Mouse (Mus musculus) midbrain, embryonic 10.5 days (tissue): ENCODE results near the gene Arrdc3. TPM values are rescaled to one million over a fixed set of nuclear protein-coding genes. Genes with fewer than 3 reads are reported as not detected.

Experiments used
- DNase-seq: peaks from one replicate; pipeline ENCODE4 v3.0.0-alpha.2; 2017; ENCODE audit warnings: low spot score
- H3K27ac ChIP-seq: fragments of 300-500 bp; sonication (generic); replicated peaks from 2 replicates; pipeline ENCODE4 v1.5.1; 2016; ENCODE audit warnings: mild to moderate bottlenecking
- H3K27me3 ChIP-seq: fragments of 300-500 bp; sonication (generic); 2 replicates; pipeline ENCODE4 v1.6.1; 2016; ENCODE audit warnings: low read depth, mild to moderate bottlenecking; ENCODE audit not compliant: poor library complexity, severe bottlenecking
- H3K36me3 ChIP-seq: fragments of 300-500 bp; sonication (generic); 2 replicates; pipeline ENCODE4 v1.6.1; 2016; ENCODE audit warnings: mild to moderate bottlenecking, moderate library complexity
- H3K4me1 ChIP-seq: fragments of 300-500 bp; sonication (generic); 2 replicates; pipeline ENCODE4 v1.6.1; 2016
- H3K4me3 ChIP-seq: fragments of 300-500 bp; sonication (generic); 2 replicates; pipeline ENCODE4 v1.5.1; 2016; ENCODE audit warnings: mild to moderate bottlenecking, moderate library complexity
- H3K9me3 ChIP-seq: fragments of 300-500 bp; sonication (generic); replicated peaks from 2 replicates; pipeline ENCODE4 v1.6.1; 2016; ENCODE audit warnings: mild to moderate bottlenecking
- WGBS: fragments of 180-500 bp; shearing (Covaris S2); methylation state at CpG from one replicate; pipeline ENCODE4 v1.1.7; 2016; 5-methylcytosine and 5-hydroxymethylcytosine counted together
- polyA plus RNA-seq: library from polyadenylated mRNA; unstranded; fragments of >200 nt; fragmentation: Nextera tagmentation; extraction: Ambion mirVana; gene quantifications from 2 replicates; pipeline ENCODE4 v1.2.1, GENCODE M21; 2016

The Arrdc3 gene
- 40.0 and 47.5 TPM in 2 replicates for polyA plus RNA-seq

GRCm38 (mm10) chr13:80883190-80883589, at the start of gene Arrdc3:
TSS of gene Arrdc3 (plus strand) at chr13:80883384.
- H3K9me3 ChIP-seq = no peaks in the 10 kb centered on the region
- H3K27ac ChIP-seq = peak within 1 kb of the TSS; percentile 99
- under 1% methylated on average over 31 of the region's 31 CpGs for WGBS
- H3K4me1 ChIP-seq = peaks cover 12% of the 10 kb centered on the region
- H3K36me3 ChIP-seq = peaks cover 8% of the 10 kb centered on the region
- peak; percentile 94 for DNase-seq
- no peaks in the 10 kb centered on the region for H3K27me3 ChIP-seq
- H3K4me3 ChIP-seq = peak within 1 kb of the TSS; percentile 70

GRCm38 (mm10) chr13:80862215-80862614, 21.0 kb upstream of the Arrdc3 start:
- Histone ChIP-seq H3K9me3 (no peaks in the 10 kb centered on the region), H3K4me1 (no peaks in the 10 kb centered on the region), H3K27me3 (no peaks in the 10 kb centered on the region), H3K4me3 (no peak overlapping the region), H3K27ac (no peak overlapping the region), H3K36me3 (no peaks in the 10 kb centered on the region)
- DNase-seq = peak; percentile 56
- WGBS = 12% methylated on average over 5 of the region's 5 CpGs

DNA sequence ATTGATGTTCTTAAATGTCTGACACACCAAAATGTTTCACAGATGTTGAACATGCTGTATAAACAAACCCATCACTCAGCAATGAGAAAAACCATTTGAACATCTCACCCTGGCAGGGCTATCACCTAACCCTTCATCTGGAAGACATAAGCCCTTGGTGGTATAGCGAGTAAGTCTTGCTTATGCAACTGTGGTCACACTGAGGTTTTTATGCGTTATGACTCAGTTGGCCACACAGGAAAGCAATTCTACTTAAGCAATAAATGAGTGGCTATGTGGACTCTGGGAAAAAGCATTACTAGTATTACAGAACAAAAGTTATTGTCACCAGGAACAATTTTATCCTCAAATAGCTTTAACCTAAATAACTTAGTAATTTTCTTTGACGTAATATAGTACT, 19.0 kb upstream of the Arrdc3 start:
- no peaks in the 10 kb centered on the region for H3K4me1 ChIP-seq
- 82% methylated on average over 3 of the region's 3 CpGs for WGBS
- no peaks in the 10 kb centered on the region for H3K36me3 ChIP-seq
- H3K9me3 ChIP-seq = no peaks in the 10 kb centered on the region
- H3K27me3 ChIP-seq = no peaks in the 10 kb centered on the region
- no peak overlapping the region for H3K27ac ChIP-seq
- DNase-seq = no peak
- no peak overlapping the region for H3K4me3 ChIP-seq

DNA sequence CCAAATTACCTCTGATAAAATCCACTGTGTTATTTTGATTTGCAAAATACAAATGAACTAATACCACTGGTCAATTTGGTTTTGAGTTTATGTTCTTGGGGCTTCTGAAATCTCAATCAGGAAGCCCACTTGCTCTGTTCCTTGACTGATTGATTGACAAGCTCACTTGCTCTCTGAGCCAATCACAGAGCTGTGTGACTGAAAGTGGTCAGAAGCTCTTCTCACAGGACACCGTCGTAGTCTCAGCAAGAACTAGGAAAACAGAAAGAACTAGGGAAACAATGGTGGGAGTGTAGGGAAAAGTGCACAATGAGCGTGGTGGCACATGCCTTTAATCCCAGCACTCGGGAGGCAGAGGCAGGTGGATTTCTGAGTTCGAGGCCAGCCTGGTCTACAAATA, 8.1 kb upstream of the Arrdc3 start:
- 90% methylated on average over 5 of the region's 5 CpGs for WGBS
- no peaks in the 10 kb centered on the region for H3K4me1 ChIP-seq
- H3K9me3 ChIP-seq = no peaks in the 10 kb centered on the region

GRCm38 (mm10) chr13:80880756-80881155, 2.4 kb upstream of the Arrdc3 start:
- no peak overlapping the region for H3K4me3 ChIP-seq
- H3K9me3 ChIP-seq = no peaks in the 10 kb centered on the region
- no peaks in the 10 kb centered on the region for H3K27me3 ChIP-seq
- H3K27ac ChIP-seq = no peak overlapping the region
- no peak for DNase-seq
- 82% methylated on average over 4 of the region's 4 CpGs for WGBS
- H3K4me1 ChIP-seq = peaks cover 9% of the 10 kb centered on the region
- H3K36me3 ChIP-seq = no peaks in the 10 kb centered on the region

More for the DNA sequence above, 8.1 kb upstream of the Arrdc3 start:
- no peaks in the 10 kb centered on the region for H3K36me3 ChIP-seq
- H3K27me3 ChIP-seq = no peaks in the 10 kb centered on the region
- no peak for DNase-seq
- no peak overlapping the region for H3K4me3 ChIP-seq
- H3K27ac ChIP-seq = no peak overlapping the region

GRCm38 (mm10) chr13:80881722-80882500, 1.3 kb upstream of the Arrdc3 start:
- H3K9me3 ChIP-seq = no peaks in the 10 kb centered on the region
- peak overlapping the region; percentile 70 for H3K4me3 ChIP-seq
- H3K27ac ChIP-seq = peak overlapping the region; percentile 99
- H3K27me3 ChIP-seq = no peaks in the 10 kb centered on the region
- peaks cover 11% of the 10 kb centered on the region for H3K4me1 ChIP-seq
- WGBS = 28% methylated on average over 6 of the region's 6 CpGs
- H3K36me3 ChIP-seq = no peaks in the 10 kb centered on the region
- DNase-seq = peak; percentile 49

DNA sequence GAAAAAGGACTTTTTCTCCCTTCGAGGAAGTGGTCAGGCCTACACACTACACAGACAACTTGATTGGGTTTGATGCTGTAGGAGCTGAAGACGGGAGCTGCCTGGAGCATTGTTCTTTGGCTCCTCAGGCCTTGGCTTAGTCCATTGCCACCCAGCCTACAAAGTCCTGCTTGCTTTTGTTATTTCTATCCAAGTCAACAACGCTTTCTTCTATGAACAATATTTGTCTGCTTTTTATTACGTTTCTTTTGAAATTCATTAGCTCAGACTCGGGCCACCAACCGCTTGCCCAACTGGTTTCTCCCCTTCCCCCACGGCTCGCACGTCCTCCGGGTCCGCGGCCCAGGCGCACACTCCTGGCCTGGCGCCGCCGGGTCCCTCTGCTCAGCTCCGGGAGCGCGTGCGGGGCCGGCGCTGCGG, 458 bp upstream of the Arrdc3 start:
- 0% methylated on average over 23 of the region's 23 CpGs for WGBS
- no peaks in the 10 kb centered on the region for H3K9me3 ChIP-seq
- H3K27ac ChIP-seq = peak overlapping the region; percentile 99
- H3K27me3 ChIP-seq = no peaks in the 10 kb centered on the region
- DNase-seq = no peak
- H3K36me3 ChIP-seq = peaks cover 3% of the 10 kb centered on the region
- H3K4me3 ChIP-seq = peak overlapping the region; percentile 70
- H3K4me1 ChIP-seq = peaks cover 12% of the 10 kb centered on the region

GRCm38 (mm10) chr13:80883649-80884376, 629 bp downstream of the Arrdc3 start:
- Histone ChIP-seq H3K4me1 (peaks cover 12% of the 10 kb centered on the region), H3K27ac (peak overlapping the region; percentile 99), H3K27me3 (no peaks in the 10 kb centered on the region), H3K4me3 (peak overlapping the region; percentile 70), H3K36me3 (peaks cover 14% of the 10 kb centered on the region), H3K9me3 (no peaks in the 10 kb centered on the region)
- DNase-seq = peak; percentile 32
- WGBS = under 1% methylated on average over 23 of the region's 23 CpGs

DNA sequence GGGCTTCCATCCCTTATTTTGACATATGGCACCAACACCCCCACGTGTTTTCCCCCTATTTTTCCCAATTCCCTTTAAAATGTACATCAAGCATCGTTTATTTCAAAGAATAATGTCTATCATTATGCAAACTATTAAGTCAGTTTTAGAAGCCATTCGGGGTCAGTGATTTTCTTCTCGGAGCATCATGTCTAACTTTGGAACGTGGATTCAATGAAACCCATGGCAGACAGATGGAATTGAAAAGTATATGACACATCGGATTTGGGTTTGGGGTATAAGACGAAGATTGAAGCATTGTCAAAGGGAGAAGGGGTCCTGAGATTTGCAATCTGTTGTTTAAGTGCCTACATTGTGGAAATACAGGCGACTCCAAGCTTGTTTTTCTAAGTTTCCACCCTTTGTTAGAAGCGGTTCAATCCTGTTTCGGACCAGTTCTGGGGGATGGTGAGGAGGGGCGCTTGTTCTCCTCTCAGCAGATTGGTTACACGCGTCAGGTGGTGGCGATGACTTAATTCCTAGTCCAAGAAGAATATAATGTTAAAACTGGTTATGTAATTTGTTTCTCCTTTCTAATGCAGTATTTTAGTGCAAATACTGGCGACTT, 1.3 kb downstream of the Arrdc3 start:
- Histone ChIP-seq H3K36me3 (peaks cover 20% of the 10 kb centered on the region), H3K27me3 (no peaks in the 10 kb centered on the region), H3K4me3 (peak overlapping the region; percentile 70), H3K9me3 (no peaks in the 10 kb centered on the region), H3K27ac (peak overlapping the region; percentile 99), H3K4me1 (peaks cover 12% of the 10 kb centered on the region)
- under 1% methylated on average over 15 of the region's 15 CpGs for WGBS
- peak; percentile 84 for DNase-seq

DNA sequence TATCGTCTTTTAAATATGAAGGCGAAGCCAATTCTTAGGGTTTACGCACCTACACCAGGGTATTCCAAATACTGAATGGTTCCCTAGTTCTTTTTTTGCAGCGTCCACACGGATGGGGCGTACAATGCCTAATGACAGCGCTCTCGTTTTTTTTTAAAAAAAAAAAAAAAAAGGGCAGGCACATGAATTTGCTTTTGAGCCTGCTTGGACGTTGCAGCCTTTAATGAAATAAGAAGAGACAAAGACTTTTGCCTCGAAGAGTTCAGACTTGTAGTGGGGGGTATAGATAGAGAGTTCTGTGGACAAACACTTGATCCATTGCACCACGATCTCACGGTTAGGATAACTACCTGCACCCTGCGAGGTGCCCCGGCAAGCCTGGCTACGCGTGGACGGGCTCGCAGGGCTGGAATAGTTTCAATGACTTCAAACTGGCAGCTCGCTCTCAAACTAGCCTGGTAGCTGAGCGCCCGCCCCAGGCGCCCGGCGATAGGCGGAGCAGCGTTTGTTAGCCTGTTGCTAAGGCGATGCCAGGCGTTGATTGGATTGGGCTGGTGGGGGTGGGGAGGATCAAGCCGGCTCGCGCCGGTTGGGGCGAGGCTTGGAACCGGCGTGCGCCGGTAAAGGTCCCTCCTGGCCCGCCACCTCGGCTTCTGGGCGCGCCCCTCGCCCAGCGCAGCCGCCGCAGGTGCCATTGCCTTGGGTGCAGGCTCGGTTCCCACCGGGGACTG, 2.1 kb downstream of the Arrdc3 start:
- no peaks in the 10 kb centered on the region for H3K27me3 ChIP-seq
- 0% methylated on average over 47 of the region's 47 CpGs for WGBS
- no peaks in the 10 kb centered on the region for H3K9me3 ChIP-seq
- peak overlapping the region; percentile 70 for H3K4me3 ChIP-seq
- peaks cover 12% of the 10 kb centered on the region for H3K4me1 ChIP-seq
- H3K36me3 ChIP-seq = peaks cover 27% of the 10 kb centered on the region
- peak; percentile 96 for DNase-seq
- H3K27ac ChIP-seq = peak overlapping the region; percentile 99

- peak overlapping the region; percentile 70 for H3K4me3 ChIP-seq
- DNase-seq = peak; percentile 97
- H3K27me3 ChIP-seq = no peaks in the 10 kb centered on the region
- peaks cover 35% of the 10 kb centered on the region for H3K36me3 ChIP-seq
- WGBS = under 1% methylated on average over 72 of the region's 72 CpGs
- no peaks in the 10 kb centered on the region for H3K9me3 ChIP-seq
- H3K27ac ChIP-seq = peak overlapping the region; percentile 99
- H3K4me1 ChIP-seq = peaks cover 12% of the 10 kb centered on the region
Measured at GRCm38 (mm10) chr13:80885834-80886663, 2.9 kb downstream of the Arrdc3 start.
